Mouse (Mus musculus) spleen, postnatal 14 days (tissue): Measurements from ENCODE around the gene Trpv6.
A peak's percentile ranks its signal among the peaks of the same experiment; 100 is the strongest.

Experiments used
- DNase-seq, 2 experiments: peaks; one replicate each; pipeline ENCODE4 v3.0.0; 2021 to 2022; ENCODE audit warnings: low spot score in 2 of 2

Trpv6 gene

GRCm38 (mm10) chr6:41636178-41636577, at the start of gene Trpv6:
TSS of gene Trpv6 (minus strand) at chr6:41636405.
- DNase-seq = no peak

GRCm38 (mm10) chr6:41685596-41685995, 49.4 kb upstream of the Trpv6 start:
- no peak for DNase-seq

DNA sequence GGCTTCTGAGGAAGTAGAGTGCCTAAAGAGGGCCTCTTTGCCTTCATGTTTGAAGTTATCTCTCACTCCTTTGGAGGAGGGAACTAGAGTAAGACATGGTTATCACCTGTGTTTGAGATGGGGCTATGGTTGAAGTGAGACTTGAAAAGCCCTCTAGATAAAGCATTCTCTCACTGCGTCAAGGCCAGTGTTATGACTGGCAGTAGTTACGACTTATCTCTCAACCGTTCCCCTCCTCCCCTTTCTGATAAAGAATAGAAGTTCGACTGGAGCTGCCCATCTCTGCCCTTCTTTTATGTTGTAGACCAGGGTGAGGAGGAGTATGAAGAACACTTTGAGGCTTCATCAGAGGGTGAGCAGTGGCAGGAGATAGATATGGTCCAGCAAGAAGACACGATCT, 48.7 kb upstream of the Trpv6 start:
- no peak for DNase-seq

GRCm38 (mm10) chr6:41684131-41684530, 47.9 kb upstream of the Trpv6 start, which contains the start of gene Llcfc1:
TSS of gene Llcfc1 (plus strand) at chr6:41684431.
- no peak for DNase-seq

DNA sequence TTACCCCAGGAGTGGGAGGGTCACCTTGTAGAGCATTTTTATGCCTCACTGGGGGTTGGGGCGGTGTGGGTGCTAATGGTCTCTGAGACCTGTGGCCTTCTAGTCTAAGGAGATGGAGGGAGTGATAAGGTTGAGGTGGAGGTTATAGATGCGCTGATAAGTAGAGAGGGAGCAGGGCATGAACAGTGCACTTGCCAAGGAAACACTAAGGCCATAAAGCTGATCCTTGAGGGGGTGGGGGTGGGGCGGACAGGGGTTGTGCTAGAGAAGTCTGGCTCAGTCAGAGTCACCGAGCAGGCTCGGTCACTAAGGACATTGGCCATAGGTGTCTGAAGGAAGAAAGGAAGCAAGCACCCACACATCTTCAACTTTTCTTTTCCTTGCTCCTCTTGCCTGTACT, 45.5 kb upstream of the Trpv6 start:
- no peak for DNase-seq

DNA sequence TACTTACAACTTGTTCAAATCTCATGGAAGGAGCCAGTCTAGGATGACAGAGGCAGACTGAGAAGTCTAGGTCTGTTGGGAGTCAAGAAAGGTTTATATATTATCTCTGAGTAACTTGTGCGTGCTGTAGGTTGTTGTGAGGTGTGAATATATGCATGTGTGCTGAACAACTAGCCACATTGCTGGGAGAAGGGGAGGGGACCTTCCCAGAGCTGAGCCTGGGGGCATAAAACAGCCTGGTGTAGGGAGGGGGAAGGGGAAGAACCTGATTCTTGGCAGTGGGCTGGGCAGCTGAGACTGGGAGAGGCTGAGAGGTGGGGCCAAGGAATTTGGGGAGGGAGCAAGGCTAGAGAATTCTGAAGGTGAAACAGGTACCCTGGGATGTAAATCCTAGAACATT, 44.5 kb upstream of the Trpv6 start, which contains the start of gene Trpv5:
Gene Trpv5, minus strand, starts transcription at position 101 of the 400 bp plus-strand sequence.
- DNase-seq = no peak

GRCm38 (mm10) chr6:41676530-41676929, 40.3 kb upstream of the Trpv6 start:
- DNase-seq = no peak

- no peak for DNase-seq
Measured at GRCm38 (mm10) chr6:41662320-41662719, 26.1 kb upstream of the Trpv6 start.

GRCm38 (mm10) chr6:41658487-41658886, 22.3 kb upstream of the Trpv6 start:
- no peak for DNase-seq

DNA sequence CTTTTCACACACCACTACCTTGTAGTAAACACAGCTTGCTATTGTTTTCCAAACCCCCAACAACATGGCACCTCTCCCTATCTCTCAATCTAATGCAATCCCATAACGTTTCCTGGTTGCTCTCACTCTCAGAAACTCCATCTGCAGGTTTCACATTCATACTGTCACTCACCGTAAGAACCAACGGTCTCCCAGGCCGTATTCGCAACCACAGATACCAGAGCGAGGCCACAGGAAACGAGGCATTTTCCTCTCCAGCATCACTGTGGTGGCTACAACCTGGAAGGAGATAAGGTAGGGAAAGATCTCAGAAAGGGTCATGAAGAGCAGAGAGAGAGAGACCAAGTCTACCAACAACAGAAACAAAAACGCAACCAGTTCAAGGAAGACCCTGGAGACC, 18.4 kb upstream of the Trpv6 start:
- no peak for DNase-seq

GRCm38 (mm10) chr6:41653173-41653572, 17.0 kb upstream of the Trpv6 start:
- DNase-seq = no peak

- no peak for DNase-seq
Measured at GRCm38 (mm10) chr6:41646672-41647071, 10.5 kb upstream of the Trpv6 start.

DNA sequence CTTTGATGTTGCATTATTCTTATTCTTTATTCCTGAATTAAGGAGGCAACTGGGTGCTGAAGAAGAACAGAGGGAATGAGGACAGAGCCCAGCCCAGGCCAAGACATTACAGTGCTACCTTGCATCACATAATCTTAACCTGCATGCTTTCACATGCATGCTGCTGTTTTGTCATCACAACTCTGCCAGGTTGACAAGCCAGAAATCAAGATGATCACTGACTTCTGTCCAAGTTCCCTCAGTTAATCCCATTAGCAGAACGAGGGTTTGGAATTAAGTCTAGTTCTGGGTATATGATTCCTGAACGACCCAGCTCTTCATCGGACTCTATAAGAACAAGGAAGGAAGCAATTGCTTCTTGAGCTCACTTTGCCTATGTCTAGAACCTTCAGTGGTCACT, 10.0 kb upstream of the Trpv6 start:
- DNase-seq = no peak

GRCm38 (mm10) chr6:41643227-41643626, 7.0 kb upstream of the Trpv6 start:
- no peak for DNase-seq

DNA sequence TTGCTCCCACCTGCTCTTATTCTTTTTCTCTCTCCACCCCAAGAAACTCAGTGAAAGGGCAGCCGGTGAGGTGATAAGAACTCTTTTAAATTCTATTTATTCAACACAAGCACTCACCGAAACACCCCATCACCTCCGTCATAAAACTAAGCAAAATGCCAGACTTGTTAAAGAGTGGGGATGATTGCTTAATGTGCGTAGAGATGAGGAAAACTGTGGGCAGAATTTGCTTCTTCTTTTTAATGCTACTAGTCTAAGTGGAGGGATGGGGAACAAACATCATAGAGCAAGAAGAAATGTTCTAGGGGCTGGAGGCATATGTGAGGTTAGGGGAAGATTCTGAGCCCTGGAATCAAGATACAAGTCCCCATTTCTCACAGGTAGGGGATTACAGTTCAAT, 6.6 kb upstream of the Trpv6 start:
- no peak for DNase-seq

GRCm38 (mm10) chr6:41641173-41641866, 5.1 kb upstream of the Trpv6 start:
- no peak for DNase-seq

GRCm38 (mm10) chr6:41640449-41640848, 4.2 kb upstream of the Trpv6 start:
- no peak for DNase-seq

- no peak for DNase-seq
Measured at GRCm38 (mm10) chr6:41637927-41638506, 1.8 kb upstream of the Trpv6 start.

- DNase-seq = no peak
Measured at GRCm38 (mm10) chr6:41637393-41637792, 1.2 kb upstream of the Trpv6 start.

DNA sequence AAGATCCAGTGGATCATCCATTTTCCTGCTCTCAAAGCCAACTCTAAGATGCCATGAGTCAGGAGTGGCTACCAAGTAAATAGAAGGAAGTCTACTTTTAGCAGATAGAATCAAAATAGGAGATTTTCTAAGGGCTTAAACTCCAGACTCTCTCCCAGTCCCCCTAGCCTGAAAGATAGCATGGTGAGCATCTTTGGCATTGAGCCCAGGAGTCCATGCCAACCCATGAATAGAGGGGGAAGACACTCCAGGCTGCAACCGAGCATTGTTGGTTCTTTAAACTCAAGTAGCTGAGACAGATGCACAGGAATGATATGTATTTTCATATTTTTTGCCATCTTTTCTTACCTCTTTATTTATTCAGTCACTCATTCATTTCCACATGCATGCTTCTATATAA, 994 bp downstream of the Trpv6 start:
- DNase-seq = no peak

DNA sequence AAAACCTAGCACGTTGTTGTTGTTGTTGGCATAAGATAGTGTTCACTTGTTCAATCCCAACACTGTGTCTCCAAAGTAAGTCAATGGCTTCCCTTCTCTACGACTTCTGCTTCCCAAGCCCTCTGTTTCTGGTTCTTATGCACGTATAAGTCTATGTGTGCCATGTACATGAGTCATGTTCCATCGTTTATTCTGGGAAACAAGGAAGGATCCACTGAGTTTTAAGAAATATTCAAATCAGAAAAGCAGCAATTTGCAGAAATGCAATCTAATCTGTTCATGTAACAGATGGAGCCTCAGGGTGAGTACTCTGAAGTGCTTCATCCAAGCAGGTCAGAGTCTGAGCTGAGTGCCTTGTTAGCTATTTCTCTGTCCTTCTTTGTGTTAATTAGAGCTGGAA, 4.7 kb downstream of the Trpv6 start:
- no peak for DNase-seq

GRCm38 (mm10) chr6:41630791-41631190, 5.4 kb downstream of the Trpv6 start:
- DNase-seq = no peak

- no peak for DNase-seq
Measured at GRCm38 (mm10) chr6:41628180-41628579, 8.0 kb downstream of the Trpv6 start.

- DNase-seq = peak in 1 of 2 experiments; percentile 27
Measured at GRCm38 (mm10) chr6:41622661-41623060, 13.5 kb downstream of the Trpv6 start.
